Mouse (Mus musculus): ENCODE measurements around the gene Micu2. TPM values are rescaled to one million over a fixed set of nuclear protein-coding genes. Genes with fewer than 3 reads are reported as not detected.
"Not testable (repeated sequence)": the region's sequence is repeated elsewhere in the genome, so short reads cannot be mapped to it uniquely, and the experiment has no call there.

The Micu2 gene
- total RNA-seq, 2 experiments from 2014 or later, result 34.5 to 35.4 TPM

- intact Hi-C loops (cut with DNase I), result loop anchor here (5.0 kb wide), 1 partner anchor 228 kb away; no protein-coding TSS in a partner anchor
- DNase-seq (ENCODE audit: extremely low spot score in 1 of 2, low spot score in 2 of 2), result peak; percentile 75 to 84
Measured at GRCm38 (mm10) chr14:57910501-57911068, 88.5 kb downstream of the Micu2 start.

- intact Hi-C loops (cut with DNase I), result no loop called here
Measured at GRCm38 (mm10) chr14:57909297-57909696, 89.8 kb downstream of the Micu2 start.

DNA sequence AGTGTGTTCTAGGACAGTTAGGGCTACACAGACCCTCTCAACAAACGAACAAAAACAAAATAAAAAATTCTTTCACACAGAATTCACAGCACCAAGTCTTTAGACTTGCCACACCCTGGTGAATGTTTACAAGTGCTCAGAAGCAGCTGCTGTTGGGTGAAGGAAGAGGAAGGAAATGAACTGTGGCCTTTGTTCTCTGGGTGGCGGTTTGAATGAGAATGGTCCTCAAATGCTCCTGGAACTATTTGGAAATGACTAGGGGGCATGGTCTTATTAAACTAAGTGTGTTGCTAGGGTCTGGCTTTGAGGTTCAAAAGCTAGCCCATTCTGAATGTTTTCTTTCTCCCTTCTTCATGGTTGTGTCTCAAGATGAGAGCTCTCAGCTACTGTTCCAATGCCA lies 90.6 kb downstream of the Micu2 start:
- intact Hi-C loops (cut with DNase I), result no loop called here

More at GRCm38 (mm10) chr14:57909297-57909696, 89.8 kb downstream of the Micu2 start:
- DNase-seq (ENCODE audit: extremely low spot score in 1 of 2, low spot score in 2 of 2), result no peak

GRCm38 (mm10) chr14:57901998-57902397 lies 97.1 kb downstream of the Micu2 start:
- DNase-seq (ENCODE audit: extremely low spot score in 1 of 2, low spot score in 2 of 2), result no peak
- intact Hi-C loops (cut with DNase I), result no loop called here

More for the DNA sequence above, 90.6 kb downstream of the Micu2 start:
- no peak for DNase-seq (ENCODE audit: extremely low spot score in 1 of 2, low spot score in 2 of 2)

DNA sequence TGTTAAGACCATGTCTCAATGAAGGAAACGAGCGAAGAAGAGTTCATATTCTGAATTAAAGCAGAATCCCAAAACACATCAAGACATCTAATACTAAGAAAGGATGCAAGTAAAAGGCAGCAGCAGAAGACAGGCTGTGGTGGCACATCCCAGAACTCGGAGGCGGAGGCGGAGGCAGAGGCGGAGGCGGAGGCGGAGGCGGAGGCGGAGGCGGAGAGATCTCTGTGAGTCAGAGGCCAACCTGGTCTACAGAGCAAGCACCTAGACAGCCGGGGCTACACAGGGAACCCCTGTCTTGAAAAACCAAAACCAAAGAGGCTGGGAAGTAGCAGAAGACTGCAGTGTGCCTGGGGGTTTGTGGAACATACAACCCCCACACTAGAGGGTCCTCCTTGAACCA lies 102.2 kb downstream of the Micu2 start:
- intact Hi-C loops (cut with DNase I), result no loop called here
- DNase-seq (ENCODE audit: extremely low spot score in 1 of 2, low spot score in 2 of 2), result no peak

DNA sequence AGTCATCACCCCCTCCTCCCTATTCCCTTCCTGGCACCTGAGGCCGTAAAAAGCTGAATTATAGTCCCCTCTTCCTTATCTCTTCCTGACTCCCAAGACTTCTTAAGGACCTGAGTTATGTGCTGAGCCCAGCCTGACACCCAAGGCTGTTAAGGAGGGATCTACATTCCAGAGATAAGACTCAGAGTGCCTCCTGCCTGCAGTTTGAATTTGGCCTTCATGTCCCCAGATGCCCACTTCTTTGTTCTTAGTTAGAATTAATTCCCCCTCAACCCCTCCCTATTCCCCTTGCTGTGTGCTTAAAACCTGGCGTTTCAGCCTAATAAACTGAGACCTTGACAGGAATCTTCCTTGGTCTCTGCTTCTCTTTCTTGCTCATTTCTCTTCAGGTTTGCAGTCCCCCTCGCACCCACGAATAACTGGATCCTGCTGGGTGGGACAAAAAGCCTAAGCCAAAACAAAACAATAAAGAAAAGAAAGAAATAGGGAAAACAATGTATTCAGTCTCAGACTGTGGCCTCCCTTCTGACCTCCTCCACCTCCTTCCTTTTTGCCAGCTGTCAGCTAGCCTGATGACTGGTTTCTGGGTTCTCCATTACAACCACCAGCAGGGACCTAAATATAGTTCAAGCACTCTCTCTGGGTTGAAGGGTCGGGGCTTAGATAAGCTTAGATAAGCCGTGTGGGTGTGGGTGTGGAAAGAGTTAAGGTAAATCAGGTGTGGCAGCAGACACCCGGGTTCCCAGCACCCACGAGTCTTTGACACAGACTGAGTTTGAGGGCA lies 102.8 kb downstream of the Micu2 start:
- DNase-seq (ENCODE audit: extremely low spot score in 1 of 2, low spot score in 2 of 2); intact Hi-C loops (cut with DNase I): not testable (repeated sequence)

- intact Hi-C loops (cut with DNase I), result no loop called here
- DNase-seq (ENCODE audit: extremely low spot score in 1 of 2, low spot score in 2 of 2), result no peak
Measured at GRCm38 (mm10) chr14:57894346-57894745, 104.7 kb downstream of the Micu2 start.

DNA sequence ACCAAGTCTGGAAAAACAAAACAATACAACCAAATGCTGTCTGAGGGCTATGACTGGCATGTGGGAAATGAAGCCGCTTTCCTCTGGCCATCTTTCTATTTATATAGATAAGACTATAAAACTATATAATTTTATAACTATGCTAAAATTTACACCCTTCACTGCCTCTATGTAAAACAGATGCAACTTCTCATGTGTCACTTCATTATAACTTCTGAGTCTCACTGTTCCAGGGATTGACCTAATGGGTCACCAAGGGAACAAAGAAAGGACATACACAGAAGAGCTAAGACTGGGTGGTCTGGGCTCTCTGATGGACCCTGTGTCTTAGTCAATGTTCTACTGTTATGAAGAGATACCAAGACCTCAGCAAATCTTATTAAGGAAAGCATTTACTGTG lies 106.1 kb downstream of the Micu2 start:
- intact Hi-C loops (cut with DNase I), result no loop called here
- no peak for DNase-seq (ENCODE audit: extremely low spot score in 1 of 2, low spot score in 2 of 2)

DNA sequence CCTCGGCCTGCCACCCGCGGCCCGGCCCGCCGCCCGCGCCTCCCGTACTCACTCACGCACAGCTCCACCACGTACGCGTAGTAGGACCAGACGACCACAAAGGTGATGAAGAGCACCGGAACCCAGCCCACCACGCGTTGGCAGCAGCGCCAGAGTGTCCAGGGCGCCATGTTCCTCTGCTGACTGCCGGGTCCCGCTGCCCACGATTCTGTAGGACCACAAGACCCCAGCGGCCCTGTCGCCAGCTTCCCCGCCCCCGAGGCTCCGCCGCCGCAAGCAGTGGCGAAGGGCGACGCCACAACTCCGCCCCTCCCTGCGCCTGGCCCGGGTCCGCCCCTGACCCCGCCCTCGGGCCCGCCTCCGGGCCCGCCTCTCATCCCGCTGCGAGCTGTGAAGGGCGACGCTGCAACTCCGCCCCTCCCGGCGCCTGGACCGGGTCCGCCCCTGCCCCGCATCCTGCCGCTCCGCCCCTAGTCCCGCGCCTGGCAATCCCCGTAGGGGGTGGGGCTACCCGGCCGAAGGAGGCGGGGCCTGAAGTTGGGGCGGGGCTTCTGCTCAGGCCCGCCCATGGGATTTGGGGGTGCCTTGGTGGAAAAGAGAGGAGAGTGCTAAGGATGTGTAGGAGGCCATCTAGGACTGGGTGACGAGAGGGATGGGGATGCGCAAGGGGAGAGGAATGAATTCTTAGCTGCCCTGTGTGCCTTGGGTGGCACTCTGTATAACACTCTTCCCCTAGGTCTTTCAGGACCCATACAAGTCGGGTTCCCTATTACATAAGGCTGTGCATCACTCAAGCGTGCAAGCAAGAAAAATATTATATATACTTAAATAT lies 108.8 kb downstream of the Micu2 start, which contains the start of gene Zdhhc20:
Zdhhc20 (minus strand) TSS at position 266 of the 832 bp plus-strand sequence.
- intact Hi-C loops (cut with DNase I), result no loop called here
- peak; percentile 87 to 97 for DNase-seq (ENCODE audit: extremely low spot score in 1 of 2, low spot score in 2 of 2)

DNA sequence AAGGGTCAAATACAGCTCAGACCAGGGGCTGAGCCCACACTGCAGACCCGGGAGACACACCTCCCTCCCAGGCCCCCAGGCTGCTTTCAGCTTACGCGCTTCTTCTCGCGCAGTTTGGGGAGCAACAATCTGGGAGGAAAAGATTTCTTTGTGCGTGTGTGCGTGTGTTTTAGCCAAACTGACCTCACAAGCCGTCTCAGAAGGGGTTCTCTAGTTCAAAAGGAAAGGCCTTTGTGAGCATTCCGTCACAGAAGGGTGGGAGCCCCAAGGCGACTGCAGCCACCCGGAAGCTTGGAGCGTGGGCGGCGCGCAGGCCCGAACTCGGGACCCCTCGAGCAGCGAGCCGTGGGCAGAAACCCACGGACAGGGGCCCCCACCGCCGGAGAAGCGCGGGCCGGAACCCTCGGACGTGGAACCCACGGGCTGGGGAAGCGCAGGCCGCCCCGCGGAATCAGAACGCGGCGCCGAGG lies 109.5 kb downstream of the Micu2 start:
- DNase-seq (ENCODE audit: extremely low spot score in 1 of 2, low spot score in 2 of 2), result peak; percentile 29 to 77
- intact Hi-C loops (cut with DNase I), result no loop called here

- DNase-seq (ENCODE audit: extremely low spot score in 1 of 2, low spot score in 2 of 2), result peak in 1 of 2 experiments; percentile 31
- intact Hi-C loops (cut with DNase I), result no loop called here
Measured at GRCm38 (mm10) chr14:57887171-57887570, 111.9 kb downstream of the Micu2 start.

DNA sequence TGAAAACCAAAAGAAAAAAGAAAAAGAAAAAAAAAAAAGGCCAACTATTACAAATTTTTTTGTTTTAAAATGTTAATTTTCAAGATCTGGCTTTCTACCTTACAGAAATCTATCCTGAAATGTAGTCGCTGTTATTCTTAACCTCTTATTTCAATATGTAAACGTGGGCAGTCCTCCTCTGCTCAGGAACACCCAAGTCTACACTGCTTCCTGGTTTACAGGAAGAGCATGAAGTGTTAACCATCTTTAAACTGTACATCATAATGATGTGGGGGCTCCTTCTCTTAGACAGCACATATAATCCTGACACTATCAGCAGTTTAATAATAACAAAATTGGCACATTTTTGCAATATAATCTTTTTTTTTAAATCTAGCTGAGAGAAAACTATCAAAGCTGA lies 113.0 kb downstream of the Micu2 start:
- intact Hi-C loops (cut with DNase I), result no loop called here
- DNase-seq (ENCODE audit: extremely low spot score in 1 of 2, low spot score in 2 of 2), result no peak

- intact Hi-C loops (cut with DNase I), result no loop called here
- DNase-seq (ENCODE audit: extremely low spot score in 1 of 2, low spot score in 2 of 2), result no peak
Measured at GRCm38 (mm10) chr14:57883341-57883740, 115.7 kb downstream of the Micu2 start.

GRCm38 (mm10) chr14:57882720-57883119 lies 116.3 kb downstream of the Micu2 start:
- intact Hi-C loops (cut with DNase I), result no loop called here
- DNase-seq (ENCODE audit: extremely low spot score in 1 of 2, low spot score in 2 of 2), result no peak

GRCm38 (mm10) chr14:57881793-57882192 lies 117.3 kb downstream of the Micu2 start:
- DNase-seq (ENCODE audit: extremely low spot score in 1 of 2, low spot score in 2 of 2), result peak in 1 of 2 experiments; percentile 72
- intact Hi-C loops (cut with DNase I), result no loop called here

GRCm38 (mm10) chr14:57881074-57881473 lies 118.0 kb downstream of the Micu2 start:
- intact Hi-C loops (cut with DNase I), result no loop called here
- no peak for DNase-seq (ENCODE audit: extremely low spot score in 1 of 2, low spot score in 2 of 2)

DNA sequence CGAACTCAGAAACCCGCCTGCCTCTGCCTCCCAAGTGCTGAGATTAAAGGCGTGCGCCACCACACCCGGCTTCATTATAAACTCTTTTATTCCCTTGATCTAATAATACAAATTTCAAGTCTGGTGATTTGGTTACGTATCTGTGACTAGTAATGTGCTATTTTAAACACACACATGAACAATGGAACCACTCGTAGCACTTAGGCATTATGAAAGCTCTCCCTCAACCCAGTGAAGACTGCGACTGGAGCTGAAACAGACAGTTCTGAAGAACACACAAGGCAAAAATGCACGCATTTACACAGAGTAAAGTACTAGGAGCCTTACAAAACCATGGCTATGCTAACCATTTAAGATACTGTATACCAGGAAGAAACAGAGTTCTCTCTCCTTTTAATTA lies 121.1 kb downstream of the Micu2 start:
- intact Hi-C loops (cut with DNase I), result no loop called here
- DNase-seq (ENCODE audit: extremely low spot score in 1 of 2, low spot score in 2 of 2), result no peak

- DNase-seq (ENCODE audit: extremely low spot score in 1 of 2, low spot score in 2 of 2), result no peak
- intact Hi-C loops (cut with DNase I), result no loop called here
Measured at GRCm38 (mm10) chr14:57866676-57867276, 132.3 kb downstream of the Micu2 start.
